Mouse (Mus musculus) granulocyte monocyte progenitor cell, adult 5-6 weeks (primary cell): ENCODE measurements at regions not wholly inside any gene's neighbourhood (a gene's known extent, or its start where the extent isn't known, plus 50 kb on each side); places are given as distances from the start of the nearest gene placed in this dataset.

Source experiments
- ATAC-seq: replicated peaks from 2 replicates; pipeline ENCODE4 v1.8.0; 2016; ENCODE audit warnings: mild to moderate bottlenecking, moderate TSS enrichment, inconsistent platforms; ENCODE audit not compliant: poor library complexity, severe bottlenecking

DNA sequence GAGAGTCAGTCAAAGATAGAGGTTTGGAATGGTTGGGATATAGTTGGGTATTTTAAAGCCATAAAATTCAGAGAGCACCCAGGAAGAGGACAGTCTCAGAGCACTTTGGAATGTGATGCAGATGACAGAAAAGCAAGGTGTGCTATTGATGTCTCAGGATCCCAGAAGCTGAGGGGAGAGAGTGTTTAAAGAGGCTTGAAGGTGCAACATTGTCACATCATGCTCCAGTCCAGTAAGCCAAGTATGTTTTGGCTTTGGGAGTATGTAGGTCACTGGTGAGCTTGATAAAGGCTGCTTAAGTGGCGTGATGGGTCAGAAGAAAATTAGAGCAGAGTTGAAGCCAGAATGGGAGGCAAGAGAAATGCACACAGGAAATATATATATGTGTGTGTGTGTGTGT is 201.3 kb upstream of the Lpp start:
- ATAC-seq = no peak

DNA sequence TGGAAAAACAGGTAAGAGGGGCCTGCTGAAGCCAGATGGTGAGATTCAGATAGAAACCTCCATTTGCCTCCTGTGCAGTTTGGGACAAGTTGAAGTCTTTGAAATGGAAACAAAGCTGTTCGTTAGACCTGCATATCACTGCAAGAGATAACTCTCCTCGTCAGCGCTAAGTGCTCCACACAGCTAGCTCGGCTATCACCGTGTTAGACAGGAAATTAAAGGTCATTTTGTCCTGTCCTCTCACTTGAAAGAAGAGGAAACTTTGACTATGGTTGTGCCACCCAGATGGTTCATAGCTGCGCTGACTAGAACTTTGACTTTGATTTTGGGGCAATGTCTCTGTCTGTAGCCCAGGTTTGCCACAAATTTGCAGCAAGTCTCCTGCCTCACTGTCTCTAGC is 198.5 kb upstream of the Bcl6 start:
- no peak for ATAC-seq

DNA sequence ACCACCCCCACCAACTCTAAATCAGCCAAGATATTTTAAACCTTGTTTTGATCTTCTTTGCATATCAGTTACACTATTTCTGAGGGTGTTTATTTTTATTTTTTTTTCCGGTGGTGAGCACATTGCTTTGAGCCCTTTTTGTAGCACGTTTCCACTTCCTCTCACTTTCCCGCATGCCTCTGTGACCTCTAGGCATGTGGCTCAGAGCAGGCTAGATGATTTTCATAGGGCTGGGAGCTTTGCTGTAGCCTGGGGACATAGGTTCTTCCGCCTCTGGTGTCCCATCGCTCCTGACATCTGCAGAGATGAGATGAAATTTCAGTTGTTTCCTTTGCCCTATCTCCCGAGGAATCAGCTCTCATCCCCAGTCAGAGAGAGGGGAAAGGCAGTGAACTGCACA is 197.3 kb upstream of the Bcl6 start:
- no peak for ATAC-seq

DNA sequence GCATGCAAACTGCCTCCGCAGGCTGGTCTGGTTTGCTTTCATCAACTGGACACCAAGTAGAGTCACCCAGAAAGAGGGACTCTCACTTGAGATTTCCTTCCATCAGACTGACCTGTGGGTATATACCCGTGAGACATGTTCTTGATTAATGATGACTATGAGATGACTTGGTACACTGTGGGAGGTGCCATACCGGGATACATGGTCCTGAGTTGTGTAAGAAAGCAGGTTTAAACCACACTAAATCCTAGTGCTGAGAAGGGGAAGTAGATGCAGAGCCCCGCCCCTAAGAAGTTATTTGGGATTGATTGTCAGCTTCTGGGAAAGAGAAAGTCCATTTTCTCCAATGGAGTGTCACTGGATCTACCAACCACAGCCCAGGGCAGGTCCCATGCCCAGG is 196.2 kb upstream of the Bcl6 start:
- ATAC-seq = peak; percentile 93

DNA sequence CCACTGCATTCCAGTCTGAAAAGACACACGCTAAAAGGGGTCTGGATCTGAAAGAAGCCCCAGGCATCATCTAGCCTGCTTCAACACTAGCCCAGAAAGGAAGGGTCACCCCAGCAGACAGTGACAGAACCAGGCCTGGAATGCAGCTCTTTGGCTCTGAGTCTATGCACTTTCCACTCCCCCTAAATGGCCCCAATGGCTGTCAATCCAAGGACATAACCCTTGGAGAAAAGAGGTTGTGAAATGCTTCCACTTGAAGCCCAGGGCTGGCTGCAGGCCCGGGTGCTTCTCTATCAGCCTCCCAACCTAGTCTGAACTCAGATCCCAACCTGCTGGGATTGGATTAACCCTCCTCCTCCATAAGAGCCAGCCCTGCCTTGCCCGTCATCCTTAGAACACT is 194.6 kb upstream of the Bcl6 start:
- ATAC-seq = no peak

DNA sequence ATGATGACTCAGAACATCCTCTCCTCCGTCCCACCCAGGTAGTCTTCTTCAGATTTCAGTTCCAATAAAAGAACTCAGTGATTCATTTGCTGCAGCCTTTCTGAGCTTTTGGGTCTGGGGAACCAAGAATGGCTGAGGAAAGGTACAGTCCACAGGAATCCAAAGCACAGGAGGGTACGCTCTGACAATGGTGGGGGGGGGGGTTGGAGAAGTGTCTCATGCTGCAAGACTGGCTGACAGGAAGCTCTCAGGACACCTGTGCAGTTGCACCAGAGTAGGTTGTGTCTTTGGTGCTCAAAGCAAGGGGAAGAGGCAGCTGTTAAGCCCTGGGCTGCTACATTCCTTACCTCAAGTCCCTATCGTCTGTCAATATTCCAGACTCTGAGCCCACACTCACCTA is 192.7 kb upstream of the Bcl6 start:
- no peak for ATAC-seq

DNA sequence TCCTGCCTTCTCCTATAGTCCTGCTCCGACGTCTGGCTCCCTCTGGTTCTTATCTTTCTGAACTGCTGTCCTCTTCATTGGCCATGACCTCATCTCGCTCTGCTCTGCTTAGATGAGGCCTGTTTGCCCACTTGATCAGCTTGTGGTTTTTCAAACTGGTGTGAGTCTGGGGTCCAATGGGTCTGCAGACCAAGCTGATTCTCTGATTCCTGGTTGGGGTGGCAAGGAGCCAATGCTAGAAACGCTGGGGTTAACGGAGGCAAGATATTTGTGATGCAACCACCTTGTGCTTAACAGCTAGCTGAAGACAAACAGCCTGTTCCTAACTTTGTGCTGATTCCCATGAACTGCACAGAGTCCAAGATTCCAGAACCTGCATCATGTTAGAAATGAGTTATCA is 192.0 kb upstream of the Bcl6 start:
- no peak for ATAC-seq

DNA sequence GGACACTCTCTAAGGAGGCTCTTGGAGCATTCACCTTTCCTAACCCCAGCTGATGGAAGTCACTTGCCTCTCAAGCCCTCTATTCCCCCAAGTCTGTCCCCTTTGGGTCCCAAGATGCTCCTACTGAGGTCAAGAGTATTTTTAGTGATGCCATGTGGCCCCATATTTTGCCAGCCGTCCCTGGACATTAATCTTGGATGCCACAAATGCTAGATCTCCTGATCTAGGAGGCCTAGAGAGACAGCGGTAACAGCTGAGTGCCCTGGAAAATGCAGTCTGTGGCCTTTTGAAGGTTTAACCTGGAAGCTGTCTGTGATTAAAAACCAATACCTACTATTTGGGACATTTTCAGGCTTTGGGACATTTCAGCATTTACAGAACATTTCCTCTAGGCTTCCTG is 188.9 kb upstream of the Bcl6 start:
- ATAC-seq = no peak

DNA sequence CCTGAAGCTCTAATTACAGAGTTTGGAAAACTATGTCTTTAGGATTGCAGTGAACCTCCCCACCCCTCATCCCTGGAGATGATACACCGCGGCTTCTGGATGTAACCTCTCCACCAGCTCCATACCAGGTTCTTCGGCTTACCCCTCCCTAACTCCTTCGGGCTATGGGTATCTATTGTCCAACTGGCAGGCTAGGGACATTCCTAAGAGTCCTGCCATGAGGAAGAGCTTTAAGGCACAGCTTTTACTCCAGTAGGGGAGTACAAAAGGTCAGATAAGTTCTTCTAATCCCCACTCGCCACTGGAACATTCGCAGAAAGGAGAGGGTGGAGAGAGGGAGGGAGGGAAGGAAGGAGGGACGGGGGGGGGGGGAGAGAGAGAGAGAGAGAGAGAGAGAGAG is 188.5 kb upstream of the Bcl6 start:
- no peak for ATAC-seq

DNA sequence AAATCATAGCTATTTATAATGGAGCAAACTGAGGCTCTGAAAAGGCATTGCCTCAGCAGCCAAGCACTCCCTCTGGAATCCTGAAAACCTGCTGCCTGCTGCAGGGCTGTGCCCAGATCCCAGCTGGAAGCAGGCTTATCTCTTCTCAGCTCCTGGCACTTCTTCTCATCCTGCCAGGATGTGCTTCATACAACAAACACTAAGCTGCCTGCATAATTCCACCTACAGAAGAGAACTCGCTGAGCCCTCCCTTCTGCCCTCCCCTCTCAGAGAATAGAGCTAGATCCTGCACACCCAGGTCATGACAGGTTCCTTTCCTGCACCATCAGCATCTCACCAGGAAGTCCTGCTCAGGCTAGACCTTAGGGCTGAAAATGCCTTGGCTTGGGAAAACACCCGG is 187.4 kb upstream of the Bcl6 start:
- ATAC-seq = no peak

DNA sequence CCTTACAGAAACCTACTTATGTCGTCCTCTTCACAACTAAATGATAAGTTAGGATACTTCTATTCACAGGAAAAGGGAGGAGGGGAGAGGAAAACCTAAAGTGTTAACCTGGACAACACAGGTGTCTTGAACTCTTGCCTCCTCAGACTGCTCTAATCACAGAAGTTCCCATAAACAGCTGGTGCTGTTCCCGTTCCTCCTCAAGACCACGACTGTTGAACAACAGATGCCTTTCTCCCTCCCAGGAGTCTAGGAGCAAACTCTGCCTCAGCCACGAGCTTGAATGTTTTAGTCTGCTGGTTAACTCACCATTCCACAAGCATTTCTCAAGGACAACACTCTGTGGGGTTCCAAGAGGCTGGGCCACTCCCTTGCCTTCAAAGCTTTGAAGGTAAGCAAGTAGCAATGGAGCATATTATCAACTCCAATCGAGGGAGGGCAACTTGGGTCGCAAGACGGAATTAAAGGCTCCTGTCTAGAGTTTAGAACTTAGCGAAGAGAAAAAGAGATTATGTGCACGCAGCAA is 186.6 kb upstream of the Bcl6 start:
- no peak for ATAC-seq

DNA sequence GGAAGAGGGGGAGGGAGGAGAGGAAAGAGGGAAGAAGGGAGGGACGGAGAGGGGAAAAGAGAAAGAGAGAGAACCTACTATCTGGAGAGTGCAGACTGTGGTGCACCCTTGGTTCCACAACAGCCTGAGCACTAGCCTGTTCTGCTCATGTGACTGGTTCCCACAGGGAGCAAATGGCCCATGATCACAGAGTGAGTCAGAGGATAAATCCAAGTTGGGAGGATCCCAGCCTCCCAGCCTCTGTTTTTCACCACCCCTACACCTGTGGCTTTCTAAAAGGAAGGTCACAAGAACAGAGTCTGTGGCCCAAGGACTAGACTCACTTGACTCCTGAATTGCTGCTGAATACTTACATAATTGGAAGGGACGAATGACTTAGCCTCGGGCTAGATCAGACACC is 185.9 kb upstream of the Bcl6 start:
- no peak for ATAC-seq

DNA sequence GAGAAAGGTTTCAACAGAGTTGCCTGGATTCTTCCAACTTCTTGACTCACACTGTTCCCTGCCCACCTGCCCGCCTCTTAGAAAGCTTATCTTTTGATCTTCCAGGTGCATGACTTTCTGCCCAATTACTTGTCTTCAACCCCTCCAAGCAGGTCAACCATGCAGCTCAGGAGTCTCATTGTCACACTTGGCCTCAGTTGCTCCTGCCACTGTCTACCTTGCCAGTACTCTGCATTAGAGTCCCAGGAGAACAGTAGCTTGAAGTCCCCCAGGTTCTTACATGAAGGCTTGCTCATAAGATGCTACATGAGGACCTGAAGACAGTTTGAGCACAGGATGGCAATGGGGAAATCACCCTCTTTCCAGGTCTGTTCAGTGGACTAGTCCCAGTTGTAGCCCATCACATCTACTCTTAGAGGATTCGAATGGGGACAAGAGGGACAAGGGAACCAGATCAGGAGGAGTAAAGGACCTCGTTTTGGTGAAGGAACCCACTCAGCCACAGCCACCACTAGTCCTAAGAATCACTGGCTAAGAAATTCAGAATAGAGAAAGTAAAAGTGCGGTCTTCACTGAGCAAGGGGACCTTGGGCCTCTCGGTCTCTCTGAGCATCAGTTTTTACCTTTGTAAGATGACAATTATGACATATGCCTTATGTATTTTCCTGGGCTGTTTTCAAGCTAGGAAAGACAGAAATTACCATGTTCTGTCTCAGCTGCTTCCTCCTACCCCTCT is 185.3 kb upstream of the Bcl6 start:
- ATAC-seq = no peak

DNA sequence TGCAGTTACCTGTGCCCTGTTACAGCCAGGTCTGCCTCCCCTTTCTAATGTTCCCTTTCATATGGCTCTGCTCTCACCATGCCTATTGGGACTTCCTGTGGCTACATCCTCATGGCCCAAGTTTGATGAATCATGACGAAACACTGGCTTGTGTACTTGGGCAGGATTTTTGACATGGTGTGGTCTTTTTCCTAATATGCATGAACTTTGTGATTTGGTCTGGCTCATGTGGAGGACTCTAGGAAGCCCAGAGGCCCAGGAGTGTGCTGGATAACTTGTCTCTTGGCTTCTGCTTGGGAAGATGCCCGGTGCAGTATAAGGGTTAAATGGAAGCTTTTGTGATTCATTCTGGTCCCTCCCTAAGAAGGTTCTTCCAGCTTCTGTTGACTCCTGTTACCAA is 184.0 kb upstream of the Bcl6 start:
- ATAC-seq = peak; percentile 53; the same call in 1 of the 2 replicates

DNA sequence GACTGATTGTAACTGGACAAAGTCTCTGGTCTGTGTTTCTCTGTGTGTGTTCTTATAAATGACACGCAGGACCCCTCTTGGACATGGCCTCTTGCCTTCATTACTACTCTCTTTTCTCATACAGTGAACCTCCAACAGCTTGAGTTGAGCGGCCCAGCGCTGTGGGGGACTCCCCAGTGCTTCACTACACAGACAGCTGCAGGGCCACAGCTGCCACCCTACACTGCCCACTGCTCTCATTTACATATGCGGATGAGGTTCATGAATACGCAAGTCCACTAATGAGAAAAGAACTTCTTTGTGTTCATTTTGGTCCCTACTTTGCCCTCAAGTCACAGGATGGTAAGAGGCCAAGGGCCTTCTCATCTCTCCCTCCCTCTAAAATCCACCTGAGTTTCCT is 183.4 kb upstream of the Bcl6 start:
- no peak for ATAC-seq

DNA sequence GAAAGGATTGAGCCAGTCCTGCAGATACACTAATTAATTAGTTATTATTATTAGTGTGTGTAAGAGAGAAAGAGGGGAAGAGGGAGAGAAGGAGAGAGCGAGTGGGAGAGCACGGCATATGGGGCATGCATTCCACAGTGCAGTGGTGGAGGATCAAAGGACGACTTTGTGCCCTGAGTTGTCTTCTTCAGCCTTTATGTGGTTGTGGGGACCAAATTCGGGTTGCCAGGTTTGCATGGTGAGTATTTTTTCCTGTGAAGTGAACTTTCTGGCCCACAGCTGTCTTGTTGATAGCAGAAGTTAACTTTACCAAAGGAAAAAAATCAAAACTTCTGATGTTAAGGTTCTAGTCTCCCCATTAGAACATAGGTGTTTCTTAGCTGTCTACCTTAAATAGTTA is 182.5 kb upstream of the Bcl6 start:
- no peak for ATAC-seq

DNA sequence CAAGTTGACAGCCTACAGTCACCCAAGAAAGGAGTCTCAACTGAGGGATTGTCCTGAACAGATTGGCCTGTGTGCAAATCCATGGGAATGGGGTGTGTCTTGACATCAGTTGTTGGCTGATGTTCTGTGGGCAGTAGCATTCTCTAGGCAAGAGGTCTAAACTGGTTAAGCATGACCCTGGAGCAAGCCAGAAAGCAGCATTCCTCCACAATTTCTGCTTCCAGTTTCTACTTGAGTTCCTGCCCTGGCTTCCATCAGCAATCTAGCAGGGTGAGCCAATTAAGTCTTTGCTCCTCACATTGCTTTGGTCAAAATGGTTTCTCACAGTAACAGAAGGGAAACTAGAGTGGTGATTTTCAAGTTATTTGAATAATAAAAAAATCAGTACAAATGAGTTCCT is 177.8 kb upstream of the Bcl6 start:
- ATAC-seq = no peak

DNA sequence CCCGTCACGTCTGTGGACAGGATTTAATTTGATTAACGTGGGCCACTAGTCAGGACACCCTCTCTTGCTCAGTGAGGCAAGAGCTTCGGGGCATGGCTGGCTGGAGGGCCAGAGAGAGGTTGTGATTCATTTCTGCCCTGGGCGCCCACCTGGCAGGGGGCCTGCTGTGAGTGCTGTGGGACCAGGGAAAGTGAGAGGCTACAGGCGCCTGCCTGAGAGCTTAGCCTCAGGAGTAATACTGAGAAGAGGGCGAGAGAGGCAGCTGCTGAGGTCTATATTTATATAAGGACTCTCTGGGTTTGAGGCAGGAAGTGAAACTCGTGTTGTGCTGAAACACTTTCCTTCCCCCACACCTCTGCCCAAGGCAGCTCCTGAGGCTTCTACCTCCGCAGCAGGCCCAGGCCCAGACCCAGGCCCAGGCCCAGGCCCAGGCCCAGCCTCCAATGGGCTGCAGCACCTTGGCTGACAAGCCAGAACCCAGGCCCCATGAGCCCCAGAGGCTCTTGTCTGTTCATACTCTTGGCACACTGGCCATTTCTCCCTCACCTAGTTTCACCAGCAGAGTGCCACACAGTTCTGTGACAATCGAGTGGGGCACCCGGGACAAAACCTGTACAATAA is 176.9 kb upstream of the Bcl6 start:
- peak; percentile 97 for ATAC-seq

DNA sequence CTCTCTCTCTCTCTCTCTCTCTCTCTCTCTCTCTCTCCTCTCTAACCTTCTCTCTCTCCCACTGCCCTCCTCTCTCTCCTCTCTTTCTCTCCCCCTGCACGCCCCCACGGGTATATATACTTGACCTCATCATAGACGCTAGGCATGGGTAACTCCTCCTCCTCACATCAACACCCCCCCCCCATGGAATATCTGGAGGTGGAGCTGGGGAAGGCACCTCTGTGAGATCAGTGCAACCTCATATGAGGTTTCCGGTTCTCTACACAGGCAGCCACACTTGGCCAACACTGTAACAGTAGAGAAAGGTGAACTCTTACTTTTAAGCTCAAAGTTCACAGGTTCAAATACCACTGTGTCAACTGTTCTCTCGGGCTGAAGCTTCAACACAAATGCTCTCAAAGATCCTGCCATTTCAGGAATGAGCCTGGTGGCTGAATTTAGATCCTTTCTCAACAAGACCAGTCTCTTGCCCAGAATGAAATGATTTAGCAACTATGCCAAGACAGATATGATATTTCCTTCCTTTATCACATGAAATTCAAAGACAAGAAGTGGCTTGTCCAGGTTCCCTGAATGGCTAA is 172.1 kb upstream of the Bcl6 start:
- no peak for ATAC-seq

DNA sequence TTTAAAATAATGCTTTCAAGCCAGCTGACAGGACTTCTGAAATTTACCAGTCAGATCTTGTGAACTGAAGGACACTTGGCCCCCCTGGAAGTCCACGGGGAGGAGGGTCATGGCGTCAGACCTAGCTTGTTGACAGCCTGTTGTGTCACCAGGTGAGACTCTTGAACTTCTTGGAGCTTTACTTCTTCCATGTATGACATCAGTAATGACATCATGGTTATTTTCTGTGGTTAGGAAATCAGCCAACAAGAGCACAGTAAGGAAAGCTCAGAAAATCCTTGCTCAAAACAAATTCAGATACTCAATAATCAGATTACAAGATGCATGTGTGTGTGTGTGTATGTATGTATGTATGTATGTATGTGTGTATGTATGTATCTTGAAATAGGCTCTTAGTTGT is 170.7 kb upstream of the Bcl6 start:
- ATAC-seq = no peak

DNA sequence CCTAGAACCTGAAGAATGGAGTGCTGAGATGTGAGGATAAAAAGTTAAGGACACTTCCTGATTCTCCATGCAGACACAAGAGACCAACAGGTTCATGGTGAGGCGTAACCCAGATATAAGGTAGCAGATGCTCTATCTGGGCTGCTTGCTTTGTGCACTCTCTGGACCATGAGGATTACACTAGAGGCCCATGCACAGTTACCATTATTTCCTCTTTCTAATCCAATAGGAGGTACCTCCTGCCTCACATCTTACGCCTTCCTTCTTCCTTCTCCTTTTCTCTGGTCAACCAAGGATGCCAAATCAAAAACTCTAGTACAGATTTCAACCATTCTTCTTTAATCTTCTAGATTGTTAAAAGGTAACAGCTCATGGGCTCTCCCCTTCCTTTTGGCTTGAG is 169.1 kb upstream of the Bcl6 start:
- ATAC-seq = peak; percentile 63
